Mouse (Mus musculus) B cell, adult 2 months (primary cell): ENCODE results near the gene Bsx.

ENCODE experiments used
- DNase-seq, 2 experiments: peaks; one replicate each; pipeline ENCODE4 v3.0.0; 2022

Bsx gene

DNA sequence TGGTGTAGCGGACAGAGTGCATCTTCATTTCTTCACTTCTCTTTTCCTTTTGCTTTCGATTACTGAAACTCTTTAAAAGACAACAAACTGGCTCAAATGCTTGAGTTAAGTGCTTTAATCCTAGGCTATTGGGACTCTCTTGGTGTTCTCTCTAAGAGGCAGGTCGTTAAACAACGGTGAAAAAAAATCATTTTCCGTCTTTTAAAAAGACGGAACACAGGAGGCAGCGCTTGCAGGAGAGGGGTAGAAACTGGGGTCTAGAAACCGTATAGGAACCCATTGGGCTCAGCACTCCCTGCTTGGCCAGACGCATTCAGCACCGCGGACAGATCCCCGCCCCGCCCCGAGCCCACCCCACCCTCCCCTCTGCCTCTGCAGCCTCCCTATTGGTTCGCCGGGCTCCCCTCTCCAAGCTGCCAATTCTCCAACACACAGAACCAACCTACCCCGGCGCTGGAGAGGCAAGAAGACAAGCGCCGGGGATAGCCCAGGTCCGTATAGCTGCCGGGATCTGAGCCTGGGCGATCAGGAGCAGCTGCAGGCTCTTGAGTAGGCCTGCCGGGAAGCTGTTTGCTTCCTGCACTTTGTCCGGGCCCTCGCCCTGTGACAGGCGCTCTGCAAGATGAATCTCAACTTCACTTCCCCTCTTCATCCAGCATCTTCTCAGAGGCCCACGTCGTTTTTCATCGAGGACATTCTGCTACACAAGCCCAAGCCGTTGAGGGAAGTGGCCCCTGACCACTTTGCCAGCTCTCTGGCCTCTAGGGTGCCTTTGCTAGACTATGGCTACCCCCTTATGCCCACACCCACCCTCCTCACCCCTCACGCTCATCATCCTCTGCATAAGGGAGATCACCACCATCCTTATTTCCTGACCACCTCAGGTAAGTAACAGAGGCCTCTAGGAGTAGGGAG lies at the start of gene Bsx:
Gene Bsx (plus strand): TSS at position 572 of the 915 bp plus-strand sequence.
- DNase-seq: peak; percentile 37

DNA sequence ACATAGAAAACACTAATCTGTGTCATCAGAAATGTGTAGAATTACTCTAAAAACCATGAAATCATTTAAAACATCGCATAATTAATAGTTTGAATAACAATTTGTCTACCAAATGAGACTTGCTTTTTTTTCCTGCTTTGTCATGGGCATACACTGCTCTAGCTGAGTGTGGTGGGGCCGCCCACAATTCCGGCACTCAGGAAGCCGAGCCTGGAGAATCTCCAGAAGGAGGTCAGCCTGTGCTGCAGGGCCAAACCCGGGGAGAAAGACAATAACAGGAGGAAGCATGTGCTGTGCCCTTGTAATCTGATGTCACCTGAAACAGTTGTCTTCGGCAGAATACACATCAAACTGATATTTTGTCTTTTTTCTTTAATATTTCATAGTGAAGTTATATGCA lies 48.3 kb upstream of the Bsx start:
- DNase-seq: no peak

- no peak for DNase-seq
Measured at GRCm38 (mm10) chr9:40827366-40827765, 46.6 kb upstream of the Bsx start.

DNA sequence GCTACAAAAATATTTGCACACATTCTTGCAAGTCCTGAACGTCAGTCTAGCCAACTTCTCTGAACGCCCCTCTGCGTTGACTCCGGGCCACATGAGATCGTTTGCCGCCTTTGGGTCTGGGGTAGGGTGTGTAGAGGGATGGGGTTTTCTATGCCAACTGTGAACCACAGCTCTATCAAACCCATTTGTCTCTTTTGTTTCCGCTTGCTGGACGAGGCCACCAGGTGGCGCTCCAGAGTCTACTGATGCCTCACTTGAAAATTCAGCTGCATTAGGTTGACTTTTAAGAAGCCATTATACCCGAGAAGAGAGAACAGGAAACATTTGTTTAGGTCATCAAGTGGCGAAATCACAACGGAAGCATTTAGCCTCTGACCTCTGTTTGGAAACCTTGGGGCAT lies 39.4 kb upstream of the Bsx start:
- peak; percentile 84 for DNase-seq

DNA sequence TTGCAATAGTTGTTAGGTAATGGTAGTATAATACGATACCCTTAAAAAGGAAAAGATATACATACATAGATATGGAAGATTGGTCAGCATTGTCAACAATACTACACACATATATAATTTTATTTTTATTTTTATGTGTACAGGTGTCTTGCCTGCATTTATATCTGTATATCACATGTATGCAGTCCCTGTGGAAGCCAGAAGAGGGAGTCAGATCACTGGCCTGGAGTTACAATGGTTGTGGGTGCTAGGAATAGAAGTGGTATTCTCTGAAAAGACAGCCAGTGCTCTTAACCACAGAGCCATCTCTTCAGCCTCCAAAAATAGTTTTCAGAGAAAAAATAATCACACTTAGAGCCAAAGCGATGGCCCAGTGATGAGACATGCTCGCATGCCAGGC lies 37.2 kb upstream of the Bsx start:
- no peak for DNase-seq

GRCm38 (mm10) chr9:40839662-40840061 lies 34.3 kb upstream of the Bsx start:
- DNase-seq: no peak

- DNase-seq: no peak
Measured at GRCm38 (mm10) chr9:40851515-40851914, 22.4 kb upstream of the Bsx start.

DNA sequence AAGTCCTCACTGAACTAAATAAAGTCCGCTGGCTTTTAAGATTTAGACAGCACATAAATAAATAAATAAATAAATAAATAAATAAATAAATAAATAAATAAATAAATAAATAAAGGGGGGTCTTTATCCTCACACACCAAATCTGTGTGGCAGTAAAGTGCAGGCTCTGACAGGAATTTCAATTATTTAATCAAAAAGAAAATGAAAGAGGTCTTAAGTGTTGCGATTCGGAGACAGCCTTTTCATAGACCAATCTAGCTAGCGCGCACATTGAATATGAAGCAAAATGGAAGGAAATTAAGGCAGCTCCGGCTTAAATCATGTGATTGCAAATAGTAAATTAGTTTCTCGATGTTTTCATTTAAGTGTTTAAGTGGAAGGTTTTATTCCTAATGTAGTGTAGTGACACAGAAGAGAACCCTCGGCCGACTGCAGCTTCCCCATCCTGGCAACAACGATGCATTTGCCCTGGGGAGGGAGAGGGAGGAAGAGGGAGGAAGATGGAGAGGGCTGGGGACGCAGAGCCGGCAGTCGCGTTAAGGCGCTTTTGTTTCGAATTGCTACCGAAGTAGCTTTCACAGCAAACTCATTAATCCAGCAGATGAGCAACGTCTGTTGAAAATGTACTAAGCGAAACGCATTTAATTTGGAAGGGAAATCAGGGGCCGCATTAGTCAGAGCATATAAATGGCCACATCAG lies 15.3 kb upstream of the Bsx start:
- no peak for DNase-seq

GRCm38 (mm10) chr9:40859196-40859595 lies 14.7 kb upstream of the Bsx start:
- no peak for DNase-seq

- no peak for DNase-seq
Measured at GRCm38 (mm10) chr9:40870331-40870730, 3.6 kb upstream of the Bsx start.

GRCm38 (mm10) chr9:40871369-40872155 lies 2.4 kb upstream of the Bsx start:
- DNase-seq: peak; percentile 4 to 7

GRCm38 (mm10) chr9:40872156-40872478 lies 1.8 kb upstream of the Bsx start:
- peak; percentile 52 to 56 for DNase-seq

- no peak for DNase-seq
Measured at GRCm38 (mm10) chr9:40874961-40875360, 1.0 kb downstream of the Bsx start.

DNA sequence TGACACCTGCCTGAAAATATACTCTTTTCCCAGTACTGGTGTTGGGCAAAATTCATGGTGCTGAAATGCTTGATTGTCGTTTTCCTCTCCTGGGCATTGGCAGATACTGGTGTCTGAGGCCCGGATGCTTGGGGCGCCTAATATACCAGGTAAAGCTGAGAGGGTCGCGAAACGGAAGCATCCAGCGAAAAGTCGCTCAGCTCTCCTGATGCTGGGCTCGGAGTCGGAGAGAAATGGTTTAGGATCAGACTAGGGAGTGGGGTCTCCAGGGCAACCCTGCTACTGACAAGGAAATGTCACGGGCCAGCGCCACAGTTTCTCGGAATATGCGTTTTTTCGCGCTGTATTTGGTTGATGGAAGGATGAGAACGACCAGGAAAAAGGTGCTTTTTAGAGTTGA lies 1.5 kb downstream of the Bsx start:
- DNase-seq: no peak

GRCm38 (mm10) chr9:40876164-40876563 lies 2.2 kb downstream of the Bsx start:
- no peak for DNase-seq

GRCm38 (mm10) chr9:40876693-40877092 lies 2.8 kb downstream of the Bsx start:
- no peak for DNase-seq

GRCm38 (mm10) chr9:40877146-40877880 lies 3.4 kb downstream of the Bsx start:
- no peak for DNase-seq

DNA sequence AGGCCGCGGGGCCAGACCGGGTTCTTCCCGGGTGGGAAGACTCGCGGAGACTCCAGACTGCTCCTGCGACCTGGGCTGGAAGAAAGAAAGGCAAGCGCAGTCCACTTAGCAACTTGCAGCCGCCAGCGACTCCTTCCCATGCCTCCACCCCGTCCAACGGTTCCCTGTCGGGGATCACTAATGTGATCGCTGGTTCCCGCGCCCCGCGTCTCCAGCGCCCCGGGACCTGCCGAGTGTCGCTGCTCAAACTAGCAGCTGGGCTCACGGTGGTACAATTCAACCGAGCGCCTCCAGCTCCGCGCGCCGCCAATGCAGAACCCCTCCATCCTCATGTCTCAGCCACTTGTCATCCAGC lies 3.9 kb downstream of the Bsx start:
- peak; percentile 17 to 26 for DNase-seq

- no peak for DNase-seq
Measured at GRCm38 (mm10) chr9:40878291-40878945, 4.5 kb downstream of the Bsx start.

GRCm38 (mm10) chr9:40878998-40879397 lies 5.1 kb downstream of the Bsx start:
- no peak for DNase-seq

DNA sequence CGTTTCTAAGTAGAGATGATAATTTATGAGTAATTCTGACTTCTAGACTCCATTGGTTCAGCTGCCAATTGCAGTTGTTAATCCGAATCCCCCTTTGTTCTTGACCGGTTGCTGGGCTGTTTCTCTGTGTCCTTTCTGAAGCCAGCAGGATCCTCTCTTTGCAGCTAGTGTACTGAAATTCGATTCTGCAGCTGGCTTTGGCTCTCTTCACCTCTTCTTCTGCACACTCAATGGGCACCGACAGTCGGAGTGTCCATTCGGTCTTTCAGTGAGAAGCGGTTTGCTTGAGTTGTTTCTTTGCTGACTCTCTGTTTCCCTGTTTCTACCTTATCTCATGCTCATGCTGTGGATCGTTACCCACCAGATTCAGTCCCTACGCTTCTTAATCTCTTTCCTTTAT lies 11.7 kb downstream of the Bsx start:
- DNase-seq: no peak

- DNase-seq: no peak
Measured at GRCm38 (mm10) chr9:40889389-40889788, 15.5 kb downstream of the Bsx start.
